Mouse (Mus musculus) kidney, embryonic 16.5 days (tissue): ENCODE measurements around the gene Cbfa2t3. TPM values are rescaled to one million over a fixed set of nuclear protein-coding genes. Genes with fewer than 3 reads are reported as not detected.
A peak's percentile ranks its signal among the peaks of the same experiment; 100 is the strongest.

Experiments used
- ATAC-seq: fragments of 200-750 bp; cut with Nextera tagmentation; 2 replicates; pipeline ENCODE4 v1.8.0; 2017; ENCODE audit warnings: moderate TSS enrichment; ENCODE audit not compliant: low FRiP score, low TSS enrichment
- H3K27ac ChIP-seq: fragments of 300-500 bp; sonication (generic); 2 replicates; pipeline ENCODE4 v1.5.1; 2014; ENCODE audit warnings: low read length
- H3K27me3 ChIP-seq: fragments of 300-500 bp; sonication (generic); 2 replicates; pipeline ENCODE4 v1.6.1; 2014; ENCODE audit warnings: low read length, control low read depth, mixed read lengths; ENCODE audit not compliant: insufficient read depth
- H3K36me3 ChIP-seq: fragments of 300-500 bp; sonication (generic); 2 replicates; pipeline ENCODE4 v1.6.1; 2014; ENCODE audit warnings: low read length, control low read depth, mixed read lengths; ENCODE audit not compliant: insufficient read depth
- H3K4me1 ChIP-seq: fragments of 300-500 bp; sonication (generic); 2 replicates; pipeline ENCODE4 v1.6.1; 2014; ENCODE audit warnings: low read length, control low read depth, mixed read lengths; ENCODE audit not compliant: insufficient read depth
- H3K4me2 ChIP-seq: fragments of 300-500 bp; sonication (generic); replicated peaks from 2 replicates; pipeline ENCODE4 v1.6.1; 2014; ENCODE audit warnings: low read depth, low read length
- H3K4me3 ChIP-seq: fragments of 300-500 bp; sonication (generic); 2 replicates; pipeline ENCODE4 v1.5.1; 2014; ENCODE audit warnings: mild to moderate bottlenecking, low read length
- H3K9ac ChIP-seq: fragments of 300-500 bp; sonication (generic); replicated peaks from 2 replicates; pipeline ENCODE4 v1.6.1; 2014; ENCODE audit warnings: low read length
- H3K9me3 ChIP-seq: fragments of 300-500 bp; sonication (generic); 2 replicates; pipeline ENCODE4 v1.6.1; 2016; ENCODE audit warnings: low read length, control low read depth
- WGBS: fragments of 180-500 bp; shearing (Covaris S2); extraction: QIAGEN DNeasy Blood & Tissue Kit; methylation state at CpG from one replicate; pipeline ENCODE4 v1.1.7; 2014; 5-methylcytosine and 5-hydroxymethylcytosine counted together
- polyA plus RNA-seq: library from polyadenylated mRNA; unstranded; fragments of >200 nt; fragmentation: Nextera tagmentation; extraction: Ambion mirVana; gene quantifications from 2 replicates; pipeline ENCODE4 v1.2.1, GENCODE M21; 2015

Gene Cbfa2t3
- polyA plus RNA-seq, 1 experiment from 2014 or later = 3.5 TPM

DNA sequence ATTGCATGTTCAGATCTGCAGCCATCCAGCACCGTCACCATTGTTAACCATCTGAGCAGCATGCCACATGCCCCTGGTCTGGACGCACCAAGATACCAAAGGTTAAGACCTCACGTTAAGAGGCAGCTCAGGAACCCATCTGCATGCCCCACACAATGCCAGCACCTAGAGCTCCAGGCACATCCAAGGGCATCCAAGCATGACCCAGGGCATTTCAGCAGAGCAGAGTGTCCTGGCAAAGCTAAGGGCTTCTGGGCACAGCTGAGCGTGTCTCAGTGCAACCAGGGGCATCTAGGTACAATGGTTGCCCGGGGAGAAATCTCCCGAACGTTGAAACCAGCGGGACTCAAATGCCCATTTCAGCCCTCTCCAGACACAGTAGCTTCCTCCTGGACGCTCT lies 98.2 kb downstream of the Cbfa2t3 start:
- ATAC-seq = no peak
- Histone ChIP-seq H3K4me3 (no peak overlapping the region), H3K9ac (no peak overlapping the region), H3K4me1 (no peaks in the 10 kb centered on the region), H3K4me2 (no peak overlapping the region), H3K36me3 (0 out of 2 replicates have a peak, but pooled peaks cover 4% of the 10 kb centered on the region), H3K27ac (no peak overlapping the region), H3K27me3 (no peaks in the 10 kb centered on the region), H3K9me3 (no peaks in the 10 kb centered on the region)
- WGBS = 80% methylated on average over 9 of the region's 9 CpGs

- Histone ChIP-seq H3K4me1 (no peaks in the 10 kb centered on the region), H3K27me3 (no peaks in the 10 kb centered on the region), H3K36me3 (0 out of 2 replicates have a peak, but pooled peaks cover 7% of the 10 kb centered on the region), H3K4me2 (no peak overlapping the region), H3K4me3 (no peak overlapping the region), H3K9me3 (no peaks in the 10 kb centered on the region), H3K27ac (no peak overlapping the region), H3K9ac (no peak overlapping the region)
- WGBS = 57% methylated on average over 4 of the region's 4 CpGs
- no peak for ATAC-seq
Measured at GRCm38 (mm10) chr8:122596031-122596430, 102.9 kb downstream of the Cbfa2t3 start.

DNA sequence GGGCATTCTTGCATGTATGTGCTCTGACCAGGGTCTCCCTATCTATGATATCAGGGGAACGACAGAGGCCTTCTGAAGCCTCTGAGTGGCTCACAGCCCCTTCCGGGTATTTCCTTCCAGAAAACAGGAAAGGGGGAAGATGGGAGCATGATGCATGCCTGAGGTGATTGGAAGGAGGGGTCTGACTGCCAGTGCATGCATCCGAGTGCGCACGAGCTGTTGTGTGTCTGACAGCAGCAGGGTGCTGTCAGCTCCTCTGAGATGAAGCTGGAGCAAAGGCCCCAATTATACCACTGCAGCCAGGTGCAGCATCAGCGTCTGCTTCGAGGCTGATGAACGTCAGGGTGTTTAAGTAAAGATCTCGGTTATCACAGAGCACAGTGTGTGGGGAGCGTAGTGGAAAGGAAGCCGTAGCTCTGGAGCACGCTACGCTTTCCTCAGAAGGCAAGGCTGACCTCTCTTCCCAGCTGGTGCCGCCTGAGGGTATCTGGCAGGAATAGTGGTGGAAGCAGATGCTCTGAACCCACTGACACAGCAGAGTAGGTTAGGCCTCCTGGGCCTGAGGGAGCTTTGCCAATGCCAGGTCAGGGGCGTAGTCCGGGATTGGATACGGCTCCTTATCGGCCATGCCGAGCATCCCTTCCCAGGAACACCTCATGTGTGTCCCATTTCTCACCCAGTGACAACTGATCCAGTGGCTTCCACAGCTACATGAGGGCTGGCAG lies 105.0 kb downstream of the Cbfa2t3 start:
- 80% methylated on average over 19 of the region's 19 CpGs for WGBS

GRCm38 (mm10) chr8:122593240-122593639 lies 105.7 kb downstream of the Cbfa2t3 start:
- ATAC-seq = no peak
- 47% methylated on average over 12 of the region's 12 CpGs for WGBS
- H3K36me3 ChIP-seq = 0 out of 2 replicates have a peak, but pooled peaks cover 3% of the 10 kb centered on the region
- H3K4me2 ChIP-seq = no peak overlapping the region
- no peak overlapping the region for H3K4me3 ChIP-seq
- H3K9me3 ChIP-seq = no peaks in the 10 kb centered on the region
- no peaks in the 10 kb centered on the region for H3K27me3 ChIP-seq
- H3K4me1 ChIP-seq = no peaks in the 10 kb centered on the region
- no peak overlapping the region for H3K9ac ChIP-seq
- H3K27ac ChIP-seq = no peak overlapping the region

More for the DNA sequence above, 105.0 kb downstream of the Cbfa2t3 start:
- Histone ChIP-seq H3K36me3 (0 out of 2 replicates have a peak, but pooled peaks cover 3% of the 10 kb centered on the region), H3K27ac (no peak overlapping the region), H3K4me2 (no peak overlapping the region), H3K27me3 (no peaks in the 10 kb centered on the region), H3K4me3 (no peak overlapping the region), H3K4me1 (no peaks in the 10 kb centered on the region), H3K9me3 (no peaks in the 10 kb centered on the region), H3K9ac (no peak overlapping the region)
- ATAC-seq = no peak

DNA sequence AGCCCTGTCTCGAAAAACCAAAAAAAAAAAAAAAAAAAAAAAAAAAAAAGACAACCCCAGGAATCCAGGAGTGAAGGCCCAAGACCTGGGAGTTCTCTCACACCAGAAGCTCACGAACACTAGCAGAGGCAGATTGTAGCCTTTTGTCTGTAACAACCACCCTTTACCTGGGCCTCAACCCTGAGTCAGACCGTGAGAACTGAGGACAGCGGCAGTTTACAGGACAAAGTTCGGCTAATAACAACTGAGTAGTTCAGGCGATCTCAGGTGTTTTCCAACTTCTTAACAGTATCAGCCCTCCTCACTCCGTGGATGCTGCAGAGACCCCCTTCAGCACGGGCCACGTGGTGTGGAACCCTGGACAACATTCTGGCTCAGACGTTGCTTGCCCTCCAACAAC lies 112.2 kb downstream of the Cbfa2t3 start:
- Histone ChIP-seq H3K4me2 (no peak overlapping the region), H3K9ac (no peak overlapping the region), H3K27me3 (no peaks in the 10 kb centered on the region), H3K4me3 (no peak overlapping the region), H3K4me1 (peaks cover 9% of the 10 kb centered on the region), H3K9me3 (no peaks in the 10 kb centered on the region), H3K36me3 (no peaks in the 10 kb centered on the region), H3K27ac (no peak overlapping the region)
- ATAC-seq = no peak
- WGBS = 75% methylated on average over 9 of the region's 10 CpGs

DNA sequence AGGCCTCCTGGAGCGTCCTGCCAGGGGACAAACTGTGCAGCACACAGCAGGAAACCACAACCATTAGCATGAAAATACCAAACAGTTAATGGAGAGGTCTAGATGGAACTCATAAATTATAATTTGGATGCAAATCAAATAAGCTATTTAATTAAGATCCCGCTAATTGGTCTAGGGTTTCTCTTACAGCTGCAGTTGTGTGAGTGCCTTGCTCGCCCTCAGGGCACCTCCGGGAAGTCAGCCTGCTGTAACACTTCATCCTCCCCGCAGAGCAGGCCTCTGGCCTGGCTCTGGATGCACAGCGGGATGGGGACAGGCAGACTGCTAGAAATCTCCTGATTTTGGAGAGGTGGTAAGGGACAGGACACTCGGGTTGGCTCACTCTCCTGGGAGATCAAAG lies 112.7 kb downstream of the Cbfa2t3 start:
- H3K27ac ChIP-seq = no peak overlapping the region
- no peaks in the 10 kb centered on the region for H3K27me3 ChIP-seq
- H3K9me3 ChIP-seq = no peaks in the 10 kb centered on the region
- peaks cover 9% of the 10 kb centered on the region for H3K4me1 ChIP-seq
- ATAC-seq = no peak
- no peak overlapping the region for H3K4me3 ChIP-seq
- no peak overlapping the region for H3K4me2 ChIP-seq
- no peaks in the 10 kb centered on the region for H3K36me3 ChIP-seq
- 54% methylated on average over 7 of the region's 7 CpGs for WGBS
- H3K9ac ChIP-seq = no peak overlapping the region

GRCm38 (mm10) chr8:122585411-122585891 lies 113.5 kb downstream of the Cbfa2t3 start:
- 45% methylated on average over 14 of the region's 14 CpGs for WGBS
- Histone ChIP-seq H3K4me3 (no peak overlapping the region), H3K4me1 (peaks cover 10% of the 10 kb centered on the region), H3K36me3 (no peaks in the 10 kb centered on the region), H3K27ac (no peak overlapping the region), H3K9ac (no peak overlapping the region), H3K9me3 (no peaks in the 10 kb centered on the region), H3K4me2 (no peak overlapping the region), H3K27me3 (no peaks in the 10 kb centered on the region)
- ATAC-seq = no peak

GRCm38 (mm10) chr8:122584981-122585380 lies 113.9 kb downstream of the Cbfa2t3 start:
- no peak overlapping the region for H3K9ac ChIP-seq
- no peak overlapping the region for H3K27ac ChIP-seq
- peaks cover 13% of the 10 kb centered on the region for H3K4me1 ChIP-seq
- H3K4me2 ChIP-seq = no peak overlapping the region
- WGBS = 83% methylated on average over 9 of the region's 9 CpGs
- no peak for ATAC-seq
- no peaks in the 10 kb centered on the region for H3K36me3 ChIP-seq
- H3K27me3 ChIP-seq = no peaks in the 10 kb centered on the region
- H3K9me3 ChIP-seq = no peaks in the 10 kb centered on the region
- H3K4me3 ChIP-seq = no peak overlapping the region

DNA sequence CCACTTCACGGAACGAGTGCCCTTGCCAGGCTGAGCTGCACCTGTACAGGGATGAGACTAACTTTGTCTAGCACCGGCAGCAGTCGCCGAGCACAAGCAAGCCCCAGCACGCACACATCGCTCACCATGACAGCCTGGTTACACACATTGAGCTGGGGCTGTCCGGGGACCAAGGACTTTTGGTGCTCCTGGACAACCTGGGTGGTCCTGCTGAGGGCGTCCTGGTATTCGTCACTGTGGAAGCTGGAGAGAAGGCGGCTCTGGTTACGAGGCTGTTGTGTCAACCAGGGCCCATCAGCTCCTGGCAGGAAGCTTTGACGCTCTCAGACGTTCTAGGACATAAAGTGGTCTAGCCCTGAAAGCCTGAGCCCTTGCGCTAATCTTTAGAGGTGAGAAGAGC lies 118.0 kb downstream of the Cbfa2t3 start:
- Histone ChIP-seq H3K4me2 (no peak overlapping the region), H3K27ac (no peak overlapping the region), H3K4me1 (peaks cover 38% of the 10 kb centered on the region), H3K9ac (no peak overlapping the region), H3K9me3 (no peaks in the 10 kb centered on the region), H3K4me3 (no peak overlapping the region), H3K27me3 (no peaks in the 10 kb centered on the region), H3K36me3 (no peaks in the 10 kb centered on the region)
- ATAC-seq = no peak
- WGBS = 37% methylated on average over 14 of the region's 15 CpGs

DNA sequence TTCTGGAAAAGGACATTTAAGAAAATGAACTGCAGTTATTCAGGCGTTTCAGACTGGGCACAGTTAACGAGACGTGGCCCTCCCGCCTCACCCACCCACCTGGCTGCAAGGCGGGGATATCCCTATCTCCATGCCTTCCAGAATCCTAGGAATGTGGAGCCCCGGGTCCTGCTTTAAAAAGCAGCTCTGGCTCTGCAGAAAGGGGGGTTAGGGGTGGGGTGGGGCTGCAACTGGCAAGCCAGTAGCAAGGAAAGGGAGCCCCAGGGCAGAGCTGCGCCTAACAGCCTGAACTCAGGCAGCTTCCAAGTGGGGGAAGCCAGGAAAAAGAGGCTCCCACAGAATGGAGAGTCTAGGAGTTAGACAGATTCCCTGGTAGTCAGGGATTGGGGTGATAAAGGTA lies 119.7 kb downstream of the Cbfa2t3 start:
- Histone ChIP-seq H3K9ac (no peak overlapping the region), H3K27ac (peak overlapping the region; percentile 67; the same call in 1 of the 2 replicates), H3K9me3 (no peaks in the 10 kb centered on the region), H3K4me2 (no peak overlapping the region), H3K36me3 (no peaks in the 10 kb centered on the region), H3K4me1 (peaks cover 49% of the 10 kb centered on the region), H3K27me3 (no peaks in the 10 kb centered on the region), H3K4me3 (no peak overlapping the region)
- no peak for ATAC-seq
- 26% methylated on average over 7 of the region's 7 CpGs for WGBS
